Mouse (Mus musculus): ENCODE measurements around the gene Gap43. TPM values are rescaled to one million over a fixed set of nuclear protein-coding genes. Genes with fewer than 3 reads are reported as not detected.
"Not testable (repeated sequence)": the region's sequence is repeated elsewhere in the genome, so short reads cannot be mapped to it uniquely, and the experiment has no call there.

The Gap43 gene
- under 1 TPM; 0.60 to 0.83 TPM for total RNA-seq (2021)
- long read RNA-seq, experiment 1: 0 reads
- long read RNA-seq, experiment 2: 0 reads

DNA sequence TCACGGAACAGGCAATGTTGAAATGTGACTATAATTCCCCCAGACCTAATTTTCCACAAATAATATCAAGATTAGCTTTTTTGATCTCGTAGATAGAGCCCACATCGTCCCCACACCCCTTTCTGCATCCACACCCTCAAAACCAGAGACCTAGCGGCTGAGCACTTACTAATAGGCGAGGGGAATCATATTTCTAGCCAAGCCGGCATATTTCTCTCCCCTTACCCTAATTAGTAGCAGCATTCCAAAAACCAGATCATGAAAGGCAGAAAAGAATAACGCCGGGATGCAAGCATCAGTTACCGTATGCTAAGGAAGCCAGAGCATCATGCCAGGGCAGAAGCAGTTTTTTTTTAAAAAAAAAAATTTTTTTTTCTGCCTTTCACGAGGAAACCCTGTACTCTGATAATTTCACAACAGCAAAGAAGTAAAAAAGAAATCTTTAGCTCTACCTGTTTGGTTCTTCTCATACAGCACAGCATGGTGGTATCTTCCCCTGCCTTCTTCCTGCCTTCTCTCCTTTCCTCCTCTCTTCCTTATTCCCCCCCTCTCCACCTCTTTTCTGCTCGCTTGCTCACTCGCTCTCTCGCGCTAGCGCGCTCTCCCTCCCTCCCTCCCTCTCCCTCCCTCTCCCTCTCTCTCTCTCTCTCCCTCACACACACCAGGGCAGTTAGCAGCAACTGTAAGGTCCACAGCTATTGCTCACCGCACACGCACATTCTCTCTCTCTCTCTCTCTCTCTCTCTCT lies at the start of gene Gap43:
Gene Gap43, minus strand, starts transcription at position 631 of the 748 bp plus-strand sequence.
- DNase-seq (ENCODE audit: low spot score in 2 of 2): no peak

DNA sequence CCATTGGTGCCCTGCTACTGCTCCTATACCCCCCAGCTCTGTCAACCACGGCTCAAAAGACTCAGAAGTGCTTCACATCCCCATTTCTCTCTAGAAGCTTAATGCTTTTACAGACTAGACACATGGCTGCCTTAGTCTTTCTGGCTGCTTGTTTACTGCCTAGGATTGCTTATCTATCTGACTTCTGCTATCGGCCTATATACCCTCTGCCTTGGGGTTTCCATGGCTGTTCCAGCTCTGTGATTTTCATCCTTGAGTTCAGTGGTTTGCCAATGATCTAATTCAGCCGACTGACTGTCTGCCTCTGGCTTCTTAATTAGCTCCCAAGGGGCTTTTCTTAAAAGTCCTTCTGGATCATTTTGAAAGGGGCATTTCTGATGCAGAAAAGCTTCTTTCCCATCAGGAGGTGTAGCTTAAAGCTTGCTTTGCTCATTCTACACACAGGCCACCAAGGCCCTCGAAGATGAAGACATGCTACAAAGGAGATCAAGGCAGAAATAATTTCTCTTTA lies 40.9 kb upstream of the Gap43 start:
- DNase-seq (ENCODE audit: low spot score in 2 of 2): no peak

DNA sequence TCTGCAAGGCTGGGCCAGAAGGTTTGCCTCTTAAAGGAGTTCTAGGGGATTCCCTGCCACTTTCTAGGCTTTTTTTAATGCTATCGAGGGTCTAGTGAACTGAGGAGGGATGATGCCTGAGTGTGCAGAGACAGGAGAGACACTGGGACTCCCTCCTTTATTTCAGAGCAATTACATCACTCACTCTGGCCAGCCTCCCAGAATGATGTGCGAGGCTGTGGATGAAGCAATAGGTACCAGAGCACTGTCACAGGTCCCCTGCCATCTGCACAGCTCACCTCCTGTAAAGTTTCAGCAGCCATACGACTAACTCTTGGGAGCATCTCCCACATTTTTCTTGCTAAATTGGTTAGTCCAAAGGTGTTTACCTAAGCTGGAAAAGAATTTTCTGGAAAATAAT lies 40.2 kb upstream of the Gap43 start:
- DNase-seq (ENCODE audit: low spot score in 2 of 2): no peak

DNA sequence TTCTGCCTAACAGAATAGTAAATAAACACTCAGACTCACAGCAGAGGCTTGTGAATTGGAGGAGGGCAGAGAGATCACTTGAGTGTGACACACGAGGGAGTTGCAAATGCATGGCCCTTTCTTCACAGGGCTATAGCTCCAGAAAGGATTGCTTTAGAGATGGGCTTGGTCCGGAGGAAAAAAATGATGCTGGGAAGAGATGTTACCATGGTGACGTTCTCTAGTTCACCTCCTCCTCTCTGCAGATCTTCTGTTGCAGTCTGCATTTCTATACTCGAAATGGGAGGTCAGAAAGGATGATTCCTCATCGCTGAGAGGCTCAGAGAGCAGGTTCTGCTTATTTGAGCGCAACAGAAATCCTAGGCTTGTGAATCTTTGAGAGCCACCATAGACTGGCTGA lies 29.7 kb upstream of the Gap43 start:
- DNase-seq (ENCODE audit: low spot score in 2 of 2): no peak

DNA sequence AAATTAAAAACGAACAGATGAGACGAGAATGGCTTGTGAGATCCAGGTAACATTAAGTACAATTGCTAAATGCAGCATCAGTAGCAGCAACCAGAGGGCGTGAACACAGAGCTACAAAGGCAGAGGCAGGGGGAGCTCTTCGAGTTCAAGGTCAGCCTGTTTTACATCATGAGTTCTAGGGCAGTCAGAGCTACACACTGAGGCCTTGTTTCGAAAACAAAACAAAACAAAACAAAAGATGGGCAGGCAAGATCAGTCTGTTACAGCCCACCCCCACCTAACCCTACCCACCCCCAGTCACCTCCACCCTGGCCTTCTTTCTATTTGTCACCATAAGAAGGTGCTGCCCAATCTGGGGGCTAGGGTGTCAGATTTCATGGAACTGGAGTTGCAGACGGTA lies 28.9 kb upstream of the Gap43 start:
- DNase-seq (ENCODE audit: low spot score in 2 of 2): no peak

DNA sequence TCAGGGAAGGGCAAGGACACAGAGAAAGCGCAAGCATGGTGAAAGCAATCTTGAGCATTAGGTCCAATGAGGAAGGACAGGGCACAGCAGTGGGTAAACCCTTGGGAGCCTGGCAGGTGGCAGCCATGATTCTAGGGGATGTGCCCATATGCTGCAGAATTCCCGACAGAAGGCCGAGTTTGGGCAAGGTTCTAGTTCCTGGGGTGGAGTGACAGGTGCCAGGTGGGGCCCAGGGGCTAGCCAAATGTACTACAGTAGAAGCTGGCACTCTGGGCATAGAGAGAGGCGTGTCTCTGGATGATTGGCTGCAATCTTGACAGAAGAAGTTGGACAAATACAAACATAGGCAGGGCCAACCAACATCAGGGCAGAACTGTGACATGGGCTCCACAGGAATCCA lies 19.6 kb upstream of the Gap43 start:
- DNase-seq (ENCODE audit: low spot score in 2 of 2): no peak

DNA sequence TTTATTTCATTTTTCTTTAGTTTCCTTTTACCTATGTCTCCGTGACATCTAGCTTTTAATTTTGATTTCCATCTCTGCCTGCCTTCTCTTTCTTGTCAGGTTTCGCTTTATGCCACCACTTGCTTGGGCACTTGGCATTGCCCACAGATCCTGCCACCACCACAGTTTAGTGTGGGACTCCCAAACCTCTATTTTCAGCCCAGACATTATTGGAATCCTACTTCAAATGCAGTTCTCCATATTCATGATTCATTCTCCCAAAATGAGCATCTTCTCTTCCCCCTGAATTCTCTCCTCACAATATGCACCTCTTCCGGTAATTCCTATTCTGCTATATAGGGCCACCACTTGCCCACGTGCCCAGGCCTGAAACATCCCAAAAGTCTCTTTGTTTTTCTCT lies 17.6 kb upstream of the Gap43 start:
- DNase-seq (ENCODE audit: low spot score in 2 of 2): no peak

DNA sequence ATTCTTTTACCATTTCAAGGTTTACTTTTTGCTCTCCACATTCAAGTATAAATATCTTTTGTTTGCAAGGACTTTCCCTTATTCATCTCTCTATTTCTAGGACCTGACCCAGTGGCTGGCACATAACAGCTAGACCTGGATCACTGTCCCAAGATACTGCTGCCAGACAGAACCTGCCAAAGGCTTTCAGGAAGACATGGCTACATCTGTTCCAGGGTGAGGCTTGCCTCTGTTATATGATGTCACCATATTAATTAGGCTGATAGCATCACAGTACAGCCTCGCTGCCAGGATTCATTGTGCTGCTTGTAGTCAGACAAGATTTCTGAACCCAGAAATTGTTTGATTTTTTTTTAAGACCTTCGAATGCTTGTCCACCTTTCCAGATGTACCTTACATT lies 9.6 kb upstream of the Gap43 start:
- DNase-seq (ENCODE audit: low spot score in 2 of 2): no peak

DNA sequence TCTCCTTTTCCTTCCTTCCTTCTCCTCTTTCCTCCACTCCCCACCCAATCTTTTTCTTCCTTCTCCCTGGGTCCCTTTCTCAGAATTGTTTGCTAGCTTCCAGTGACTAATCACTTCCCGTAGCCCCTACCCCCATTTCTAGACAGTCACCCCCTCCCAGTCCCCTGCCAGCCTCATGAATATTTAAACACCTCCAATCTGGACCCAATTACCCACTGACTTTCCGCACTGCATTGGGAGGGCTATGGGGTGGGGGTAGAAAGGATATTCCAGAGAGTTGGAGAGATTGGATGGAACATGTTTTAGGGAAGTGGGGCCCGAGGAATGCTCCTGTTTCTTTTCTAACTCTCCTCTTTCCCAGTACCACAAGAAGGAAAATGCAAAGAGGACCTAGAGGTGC lies 414 bp upstream of the Gap43 start:
- not testable (repeated sequence) for DNase-seq (ENCODE audit: low spot score in 2 of 2)

DNA sequence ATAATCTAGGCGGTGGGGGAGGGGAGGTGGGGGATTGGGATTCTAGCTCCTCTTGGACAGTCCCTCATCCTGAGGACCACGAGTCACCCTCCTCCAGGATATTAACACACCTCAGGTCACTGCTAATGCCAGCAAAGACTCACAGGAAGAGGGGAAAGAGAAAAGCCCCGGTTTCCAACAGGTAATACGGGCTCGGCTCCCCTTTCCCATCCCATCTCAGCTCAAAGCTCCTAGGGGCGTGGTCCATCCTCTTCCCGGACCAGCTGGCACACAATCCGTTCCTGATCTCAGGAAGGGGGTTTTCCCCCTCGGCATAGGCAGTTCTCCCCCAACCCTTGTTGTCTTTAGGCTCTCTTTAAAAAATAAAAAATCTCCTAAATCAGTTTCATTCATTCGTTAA lies 939 bp downstream of the Gap43 start:
- DNase-seq (ENCODE audit: low spot score in 2 of 2): no peak

DNA sequence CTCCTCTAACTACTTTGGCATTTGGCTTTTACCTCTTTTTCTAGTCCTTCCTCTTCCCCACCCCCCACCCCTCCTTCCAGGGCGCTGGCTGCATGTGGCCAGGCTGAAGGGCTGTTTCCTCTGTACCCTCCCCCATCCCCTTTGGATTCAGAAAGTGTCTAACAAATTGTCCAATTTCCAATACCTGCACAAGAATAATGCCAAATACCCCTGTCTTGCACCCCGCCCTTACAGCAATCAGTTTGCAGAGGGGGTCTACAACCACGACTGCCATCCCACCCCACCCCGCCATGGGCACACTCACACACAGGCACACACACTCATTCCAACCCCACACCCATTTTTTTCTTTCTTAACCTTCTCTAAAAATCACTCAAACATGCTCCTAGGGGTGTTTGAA lies 1.5 kb downstream of the Gap43 start:
- DNase-seq (ENCODE audit: low spot score in 2 of 2): no peak

DNA sequence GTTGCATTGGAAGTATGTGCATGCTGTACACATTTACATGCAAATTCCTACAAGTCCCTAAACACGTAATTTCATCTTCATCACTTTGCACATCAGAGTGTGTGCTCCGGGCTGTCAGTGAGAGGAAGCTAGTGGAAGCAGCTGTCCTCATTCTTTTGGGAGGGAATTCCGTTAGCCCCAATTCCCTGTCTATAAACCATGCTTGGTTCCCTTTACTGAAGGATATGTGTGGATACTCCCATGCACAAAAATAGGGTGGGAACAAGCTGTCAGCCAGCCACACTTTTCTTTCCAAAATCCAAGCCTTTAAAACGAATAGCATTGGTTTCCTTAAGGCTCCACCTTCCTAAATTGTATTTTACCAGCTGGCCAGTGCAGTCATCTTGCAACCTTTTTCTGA lies 2.1 kb downstream of the Gap43 start:
- DNase-seq (ENCODE audit: low spot score in 2 of 2): no peak

DNA sequence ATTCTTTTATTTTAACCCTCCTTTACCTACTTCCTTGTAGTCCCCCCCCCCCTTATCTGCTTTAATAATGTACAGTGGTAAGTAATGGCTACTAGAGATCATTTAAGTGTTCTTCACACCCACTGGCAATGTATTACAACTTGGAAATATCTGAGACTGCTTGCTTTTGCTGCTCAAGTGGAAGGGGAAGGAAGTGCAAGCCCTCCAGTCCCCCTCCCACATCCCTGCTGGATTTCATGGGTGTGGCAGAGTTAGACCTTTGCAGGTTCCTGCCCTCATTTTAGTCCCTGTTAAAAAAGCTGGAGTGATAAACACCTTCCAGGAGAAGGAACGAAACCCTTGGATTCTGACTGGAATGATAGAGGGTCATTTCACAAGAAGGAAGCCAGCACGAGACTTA lies 2.8 kb downstream of the Gap43 start:
- no peak for DNase-seq (ENCODE audit: low spot score in 2 of 2)

DNA sequence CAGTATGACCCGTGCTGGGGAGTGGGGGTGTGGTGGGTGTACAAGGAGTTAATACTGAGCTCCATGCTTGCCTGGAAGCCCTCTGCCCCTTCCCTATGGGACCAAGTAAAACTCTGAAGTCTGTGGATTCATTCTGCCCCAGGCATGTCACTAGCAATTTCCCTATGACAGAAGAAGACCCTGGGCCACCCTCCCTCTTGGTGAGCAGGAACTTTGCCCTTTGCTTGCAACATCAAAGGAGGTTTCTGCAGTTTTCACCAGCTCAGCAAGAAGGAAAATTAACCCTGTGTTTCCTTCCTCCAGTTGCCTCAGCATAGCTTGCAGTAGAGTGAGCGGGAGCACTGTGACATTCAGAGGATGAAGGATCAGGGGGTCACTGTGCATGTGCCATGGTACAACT lies 3.8 kb downstream of the Gap43 start:
- no peak for DNase-seq (ENCODE audit: low spot score in 2 of 2)

DNA sequence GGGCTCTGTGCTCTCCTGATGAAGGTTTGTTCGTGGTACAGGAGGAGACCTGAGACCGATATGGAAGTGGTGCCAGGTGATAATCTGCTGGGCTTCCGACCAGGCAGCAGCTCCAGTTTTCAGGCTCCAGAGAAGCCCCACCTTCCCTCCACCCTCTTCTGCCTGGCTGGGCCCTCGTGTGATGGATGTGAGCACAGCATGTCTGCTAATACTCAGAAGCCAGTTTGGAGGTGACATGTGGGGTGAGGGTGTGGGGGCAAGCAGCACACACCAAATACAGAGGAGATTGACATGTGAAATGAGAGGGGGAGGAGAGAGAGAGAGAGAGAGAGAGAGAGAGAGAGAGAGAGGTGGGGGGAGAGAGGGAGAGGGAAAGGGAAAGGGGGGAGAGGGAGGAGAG lies 8.1 kb downstream of the Gap43 start:
- no peak for DNase-seq (ENCODE audit: low spot score in 2 of 2)

DNA sequence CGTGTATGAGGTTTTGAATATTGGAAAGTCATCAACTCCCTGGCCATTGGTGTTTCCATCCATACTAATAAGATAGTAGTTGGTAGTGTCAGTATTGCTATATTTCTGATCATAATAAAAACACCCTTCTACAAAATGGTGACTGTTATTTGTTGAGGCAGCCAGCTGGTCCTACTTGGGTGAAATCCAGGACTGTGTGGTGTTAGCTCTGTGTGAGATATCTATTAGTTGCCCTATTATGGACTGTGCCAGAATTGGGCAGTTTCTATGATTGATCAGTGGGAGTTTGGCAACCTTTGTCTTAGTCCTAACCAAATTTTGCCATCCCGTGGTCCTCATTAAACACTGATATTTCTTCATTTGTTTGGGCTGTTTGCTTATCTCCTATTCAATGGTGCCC lies 14.3 kb downstream of the Gap43 start:
- DNase-seq (ENCODE audit: low spot score in 2 of 2): no peak

DNA sequence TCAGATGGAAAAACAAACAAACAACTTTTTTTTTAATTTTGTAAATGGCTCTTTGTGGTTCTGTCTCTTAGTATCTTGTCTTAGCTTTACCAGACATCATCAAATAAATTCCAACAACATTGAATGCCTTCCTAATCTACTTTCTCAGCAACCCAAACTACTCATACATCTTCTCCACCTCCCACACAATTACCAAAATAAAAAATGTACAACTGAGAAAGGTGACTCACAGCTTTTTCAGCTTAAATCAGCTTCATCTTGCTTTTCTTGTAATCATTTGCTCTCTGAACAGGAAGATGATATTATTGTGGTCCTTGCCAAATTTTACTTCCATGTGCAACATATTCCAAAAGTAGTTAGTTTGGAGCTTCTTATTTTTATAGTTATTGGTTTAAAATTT lies 14.9 kb downstream of the Gap43 start:
- DNase-seq (ENCODE audit: low spot score in 2 of 2): no peak

DNA sequence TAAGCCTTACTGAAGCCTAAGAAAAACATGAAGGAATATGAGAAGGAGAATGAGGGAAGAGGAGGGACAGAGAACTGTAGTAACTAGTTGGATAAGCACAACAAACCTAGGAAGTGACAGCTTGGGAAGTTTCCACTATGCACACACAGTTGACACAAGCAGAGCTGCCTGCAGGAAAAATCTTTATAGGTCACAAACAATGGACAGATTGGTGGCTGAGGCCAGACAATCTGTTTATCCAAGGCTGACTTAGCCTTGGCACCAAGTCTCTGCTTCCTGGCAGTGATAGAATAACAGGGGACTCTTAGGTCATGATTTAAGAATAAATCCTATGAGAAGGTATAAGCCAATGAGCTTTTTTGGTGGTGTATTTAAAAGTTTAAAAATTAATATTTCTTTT lies 20.6 kb downstream of the Gap43 start:
- DNase-seq (ENCODE audit: low spot score in 2 of 2): no peak

DNA sequence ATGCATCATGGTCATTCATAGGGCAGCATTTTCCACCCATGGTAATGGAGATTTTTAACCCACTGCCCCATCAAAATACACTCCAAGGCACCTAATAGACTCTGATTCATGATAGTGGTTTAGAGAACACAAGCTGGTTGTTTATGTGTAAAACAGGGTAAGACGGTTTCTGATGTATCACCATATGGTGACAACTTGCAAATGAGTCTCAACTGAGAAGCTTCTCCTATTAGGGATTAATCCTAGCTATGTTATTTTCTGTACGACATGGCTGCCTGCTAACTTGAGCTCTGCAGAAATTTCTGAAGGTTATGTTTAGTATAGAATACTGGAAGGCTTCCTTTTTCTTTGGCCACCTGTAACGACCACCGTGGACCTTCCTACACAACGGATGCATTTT lies 21.1 kb downstream of the Gap43 start:
- DNase-seq (ENCODE audit: low spot score in 2 of 2): no peak

DNA sequence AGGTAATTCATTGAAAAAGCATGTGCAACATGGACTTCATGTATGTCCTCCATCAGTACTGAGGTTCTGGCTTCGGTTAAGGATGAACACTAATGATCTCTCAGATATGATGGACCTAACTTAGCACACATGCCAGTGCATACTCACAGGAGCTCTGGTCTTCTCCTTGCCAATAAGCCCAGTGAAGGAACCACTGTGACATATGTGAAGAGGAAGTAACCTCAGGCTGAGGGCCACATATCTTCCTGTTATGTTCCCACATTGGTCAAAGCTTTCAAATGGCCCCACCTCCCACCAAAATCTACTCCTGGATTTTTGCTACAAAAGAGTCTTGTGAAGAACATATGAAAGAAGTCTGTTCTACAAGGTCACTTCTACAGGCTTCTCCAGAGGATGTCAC lies 28.3 kb downstream of the Gap43 start:
- no peak for DNase-seq (ENCODE audit: low spot score in 2 of 2)

DNA sequence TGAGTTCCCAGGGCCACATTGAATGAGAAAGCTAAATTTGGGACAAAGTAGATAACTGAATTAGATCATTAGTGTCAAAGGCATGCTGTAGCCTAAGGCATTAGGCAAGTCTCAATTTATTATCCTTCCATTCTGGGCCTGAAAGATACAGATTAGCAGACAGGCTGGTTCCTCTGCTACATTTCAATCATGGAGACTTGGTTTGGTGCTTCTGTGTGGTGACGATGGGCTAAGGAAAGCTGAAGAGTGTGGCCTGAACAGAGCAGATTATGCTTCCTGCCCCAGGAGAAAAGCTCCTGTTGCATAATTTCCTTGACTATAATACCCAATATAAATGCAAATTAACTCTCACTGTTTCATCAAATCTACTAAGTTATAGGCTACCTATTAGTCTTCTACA lies 31.7 kb downstream of the Gap43 start:
- no peak for DNase-seq (ENCODE audit: low spot score in 2 of 2)

DNA sequence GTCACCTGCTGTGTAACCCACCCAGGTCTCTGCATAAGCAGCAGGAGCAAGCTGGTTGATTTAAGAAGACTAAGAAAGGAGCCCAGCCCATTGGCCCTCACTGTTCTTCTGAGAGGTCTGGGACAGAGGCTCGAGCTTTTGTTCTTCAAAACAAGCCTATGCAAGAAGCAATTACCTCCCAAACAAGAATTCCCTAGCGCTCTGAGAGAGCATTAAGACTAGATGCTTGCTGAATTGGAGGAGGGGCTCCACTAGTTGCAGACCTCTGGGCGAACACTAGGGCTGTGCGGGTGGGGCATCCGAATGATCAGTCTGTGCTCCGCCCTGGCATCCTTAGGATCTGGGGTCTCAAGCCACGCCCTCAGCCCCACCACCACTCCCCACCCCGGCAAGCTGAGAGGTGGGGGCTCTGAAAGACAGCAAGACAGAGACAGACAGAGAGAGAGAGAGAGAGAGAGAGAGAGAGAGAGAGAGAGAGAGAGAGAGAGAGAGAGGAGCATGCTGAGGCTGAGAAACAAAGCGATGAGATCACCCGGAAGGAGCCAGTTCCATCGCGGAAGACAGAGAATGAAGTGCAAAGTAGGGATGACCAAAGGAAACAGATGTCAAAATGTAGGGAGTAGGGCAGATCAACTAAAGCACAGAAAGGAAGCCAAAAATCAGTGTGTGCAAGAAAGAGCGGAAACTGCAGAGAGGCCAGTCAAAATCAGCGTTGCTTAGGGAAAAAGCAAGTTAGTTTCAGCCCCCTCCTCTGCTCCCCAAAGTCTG lies 34.3 kb downstream of the Gap43 start:
- DNase-seq (ENCODE audit: low spot score in 2 of 2): no peak

DNA sequence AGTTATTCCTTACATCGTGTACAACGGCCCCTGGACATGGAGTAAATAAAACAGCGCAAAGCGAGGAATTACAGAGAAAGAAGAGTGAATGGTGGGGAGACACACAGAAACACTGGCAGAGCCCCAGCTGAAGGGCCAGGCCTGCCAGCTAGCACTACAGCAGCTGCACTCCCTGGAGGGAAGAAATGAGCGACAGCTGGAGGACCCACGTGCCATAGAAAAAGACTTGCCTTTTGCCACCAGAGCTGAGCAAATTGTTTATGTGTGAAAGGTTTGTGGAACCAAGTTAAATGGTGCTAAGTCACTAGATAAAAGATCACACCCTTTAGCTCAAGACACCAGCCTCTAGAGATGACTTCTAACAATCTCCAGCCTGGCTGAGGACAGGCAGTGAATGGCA lies 37.0 kb downstream of the Gap43 start:
- peak in 1 of 2 experiments; percentile 26 for DNase-seq (ENCODE audit: low spot score in 2 of 2)
